Mouse (Mus musculus) liver, embryonic 15.5 days (tissue): ENCODE measurements around the gene H2-M5. TPM values are rescaled to one million over a fixed set of nuclear protein-coding genes. Genes with fewer than 3 reads are reported as not detected.
"Not testable (repeated sequence)": the region's sequence is repeated elsewhere in the genome, so short reads cannot be mapped to it uniquely, and the experiment has no call there.

ENCODE experiments used
- ATAC-seq: fragments of 200-750 bp; cut with Nextera tagmentation; 2 replicates; pipeline ENCODE4 v1.8.0; 2017; ENCODE audit warnings: moderate number of reproducible peaks, mild to moderate bottlenecking, moderate library complexity; ENCODE audit not compliant: insufficient read depth
- H3K27ac ChIP-seq: fragments of 300-500 bp; sonication (generic); replicated peaks from 2 replicates; pipeline ENCODE4 v1.5.1; 2015; ENCODE audit warnings: mild to moderate bottlenecking, inconsistent platforms
- H3K27me3 ChIP-seq: fragments of 300-500 bp; sonication (generic); 2 replicates; pipeline ENCODE4 v1.6.1; 2015; ENCODE audit warnings: mild to moderate bottlenecking, inconsistent platforms
- H3K36me3 ChIP-seq: fragments of 300-500 bp; sonication (generic); replicated peaks from 2 replicates; pipeline ENCODE4 v1.6.1; 2015; ENCODE audit warnings: moderate library complexity, mild to moderate bottlenecking, inconsistent platforms
- H3K4me1 ChIP-seq: fragments of 300-500 bp; sonication (generic); replicated peaks from 2 replicates; pipeline ENCODE4 v1.6.1; 2015; ENCODE audit warnings: inconsistent platforms
- H3K4me2 ChIP-seq: fragments of 300-500 bp; sonication (generic); 2 replicates; pipeline ENCODE4 v1.6.1; 2015; ENCODE audit warnings: moderate library complexity, mild to moderate bottlenecking, inconsistent platforms
- H3K4me3 ChIP-seq: fragments of 300-500 bp; sonication (generic); replicated peaks from 2 replicates; pipeline ENCODE4 v1.5.1; 2015; ENCODE audit warnings: mild to moderate bottlenecking, inconsistent platforms
- H3K9ac ChIP-seq: fragments of 300-500 bp; sonication (generic); 2 replicates; pipeline ENCODE4 v1.6.1; 2015; ENCODE audit warnings: moderate library complexity, mild to moderate bottlenecking, inconsistent platforms
- H3K9me3 ChIP-seq: fragments of 300-500 bp; sonication (generic); replicated peaks from 2 replicates; pipeline ENCODE4 v1.6.1; 2016; ENCODE audit warnings: inconsistent platforms
- WGBS: fragments of 180-500 bp; shearing (Covaris S2); methylation state at CpG from one replicate; pipeline ENCODE4 v1.1.7; 2015; ENCODE audit warnings: mixed read lengths; ENCODE audit not compliant: insufficient replicate concordance; 5-methylcytosine and 5-hydroxymethylcytosine counted together
- polyA plus RNA-seq: library from polyadenylated mRNA; unstranded; fragments of >200 nt; fragmentation: Nextera tagmentation; extraction: Ambion mirVana; gene quantifications from 2 replicates; pipeline ENCODE4 v1.2.1, GENCODE M21; 2015

H2-M5 gene
- not detected in 2 replicates for polyA plus RNA-seq

- ATAC-seq: no peak
- WGBS: 39% methylated on average over 5 of the region's 5 CpGs
Measured at GRCm38 (mm10) chr17:36989437-36989836, at the start of gene H2-M5. Gene H2-M5 (minus strand): TSS chr17:36989537.

GRCm38 (mm10) chr17:37029162-37029561 lies 39.8 kb upstream of the H2-M5 start:
- 60% methylated on average over 8 of the region's 8 CpGs for WGBS
- Histone ChIP-seq H3K27ac (no peak overlapping the region), H3K4me1 (peaks cover 9% of the 10 kb centered on the region; the same call in 1 of the 2 replicates), H3K27me3 (no peaks in the 10 kb centered on the region), H3K9ac (no peak overlapping the region), H3K9me3 (no peaks in the 10 kb centered on the region), H3K36me3 (no peaks in the 10 kb centered on the region), H3K4me3 (peak overlapping the region; percentile 51), H3K4me2 (peak overlapping the region; percentile 59)
- no peak for ATAC-seq

More at GRCm38 (mm10) chr17:36989437-36989836, at the start of gene H2-M5:
- Histone ChIP-seq H3K4me2 (no peak within 1 kb of the TSS; the same call in 1 of the 2 replicates), H3K27me3 (peaks cover 39% of the 10 kb centered on the region), H3K9me3 (no peaks in the 10 kb centered on the region), H3K4me3 (no peak within 1 kb of the TSS), H3K27ac (no peak within 1 kb of the TSS), H3K36me3 (no peaks in the 10 kb centered on the region), H3K9ac (no peak within 1 kb of the TSS), H3K4me1 (no peaks in the 10 kb centered on the region)

DNA sequence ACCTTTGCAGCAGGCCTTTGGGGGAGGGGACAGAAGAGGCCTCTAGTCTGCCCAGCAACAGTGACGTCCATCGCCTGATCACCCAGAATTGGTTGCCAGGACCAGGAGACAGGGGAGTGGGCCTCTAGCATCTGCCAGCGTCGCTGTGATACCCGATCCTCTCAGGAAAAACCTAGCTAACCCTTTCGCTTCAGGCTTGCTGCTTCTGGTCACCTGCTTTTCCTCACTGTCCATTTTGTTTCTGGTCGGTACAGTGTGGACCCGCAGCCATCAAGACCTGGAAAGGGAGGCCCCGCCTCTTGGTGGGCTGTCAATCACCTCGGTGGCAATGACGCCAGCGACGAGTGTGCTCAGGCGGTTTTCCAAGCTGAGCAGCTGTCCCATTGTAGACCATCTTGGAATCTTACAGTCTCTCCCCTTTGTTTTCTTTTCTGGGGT lies 39.4 kb upstream of the H2-M5 start:
- under 1% methylated on average over 14 of the region's 14 CpGs for WGBS
- Histone ChIP-seq H3K27ac (no peak overlapping the region), H3K9ac (no peak overlapping the region)

GRCm38 (mm10) chr17:37028212-37028611 lies 38.9 kb upstream of the H2-M5 start:
- Histone ChIP-seq H3K9ac (no peak overlapping the region), H3K27me3 (no peaks in the 10 kb centered on the region), H3K36me3 (no peaks in the 10 kb centered on the region), H3K4me2 (peak overlapping the region; percentile 59), H3K4me1 (peaks cover 9% of the 10 kb centered on the region; the same call in 1 of the 2 replicates), H3K9me3 (no peaks in the 10 kb centered on the region), H3K4me3 (peak overlapping the region; percentile 51; the same call in 1 of the 2 replicates), H3K27ac (no peak overlapping the region)
- 23% methylated on average over 10 of the region's 10 CpGs for WGBS
- ATAC-seq: no peak

More for the DNA sequence above, 39.4 kb upstream of the H2-M5 start:
- peak overlapping the region; percentile 59 for H3K4me2 ChIP-seq
- H3K9me3 ChIP-seq: no peaks in the 10 kb centered on the region
- peak; percentile 85 for ATAC-seq
- H3K4me3 ChIP-seq: peak overlapping the region; percentile 51
- H3K36me3 ChIP-seq: no peaks in the 10 kb centered on the region
- H3K4me1 ChIP-seq: peaks cover 9% of the 10 kb centered on the region; the same call in 1 of the 2 replicates
- H3K27me3 ChIP-seq: no peaks in the 10 kb centered on the region

DNA sequence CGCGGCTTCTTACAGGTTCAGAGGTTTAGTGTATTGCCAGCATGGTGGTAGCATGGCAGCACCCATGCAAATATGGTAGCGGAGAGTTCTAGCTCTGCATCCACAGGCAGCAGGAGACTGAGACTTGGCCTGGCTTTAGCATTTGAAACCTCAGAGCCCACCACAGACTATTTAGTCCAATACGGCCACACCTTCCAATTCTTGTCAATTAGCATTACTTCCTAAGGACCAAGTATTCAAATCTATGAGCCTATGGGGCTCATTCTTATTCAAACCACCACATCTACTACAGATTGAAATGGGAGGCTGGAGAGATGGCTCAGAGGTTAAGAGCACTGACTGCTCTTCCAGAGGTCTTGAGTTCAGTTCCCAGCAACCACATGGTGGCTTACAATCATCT lies 38.1 kb upstream of the H2-M5 start:
- H3K4me1 ChIP-seq: peaks cover 9% of the 10 kb centered on the region; the same call in 1 of the 2 replicates
- 78% methylated on average over 4 of the region's 4 CpGs for WGBS
- no peak overlapping the region for H3K4me2 ChIP-seq
- no peaks in the 10 kb centered on the region for H3K36me3 ChIP-seq
- H3K4me3 ChIP-seq: no peak overlapping the region
- H3K9me3 ChIP-seq: no peaks in the 10 kb centered on the region
- no peak overlapping the region for H3K27ac ChIP-seq
- no peak overlapping the region for H3K9ac ChIP-seq
- H3K27me3 ChIP-seq: no peaks in the 10 kb centered on the region
- no peak for ATAC-seq

DNA sequence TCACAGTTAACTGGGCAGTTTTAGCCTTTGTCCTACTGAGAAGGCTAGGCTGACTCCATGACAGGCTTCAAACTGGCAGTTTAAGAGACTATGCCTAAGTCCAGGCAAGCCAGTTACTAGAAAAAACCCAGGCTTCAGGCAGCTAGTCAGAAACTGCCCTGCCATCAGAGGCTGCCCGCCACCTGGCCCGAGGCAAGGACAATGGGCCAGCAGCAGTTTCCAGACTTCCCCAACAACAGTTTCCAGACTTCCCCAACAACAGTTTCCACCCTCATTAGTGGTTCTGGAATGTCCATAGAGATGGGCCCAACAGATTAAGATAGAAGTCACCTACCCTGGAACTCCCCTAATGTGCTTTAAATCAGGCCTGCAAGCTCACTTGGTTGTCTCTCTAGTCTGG lies 37.1 kb upstream of the H2-M5 start:
- Histone ChIP-seq H3K4me3 (no peak overlapping the region), H3K4me2 (no peak overlapping the region), H3K36me3 (no peaks in the 10 kb centered on the region), H3K27ac (no peak overlapping the region), H3K9me3 (no peaks in the 10 kb centered on the region), H3K9ac (no peak overlapping the region), H3K27me3 (no peaks in the 10 kb centered on the region), H3K4me1 (peaks cover 9% of the 10 kb centered on the region; the same call in 1 of the 2 replicates)
- 70% methylated on average over 2 of the region's 2 CpGs for WGBS
- no peak for ATAC-seq

DNA sequence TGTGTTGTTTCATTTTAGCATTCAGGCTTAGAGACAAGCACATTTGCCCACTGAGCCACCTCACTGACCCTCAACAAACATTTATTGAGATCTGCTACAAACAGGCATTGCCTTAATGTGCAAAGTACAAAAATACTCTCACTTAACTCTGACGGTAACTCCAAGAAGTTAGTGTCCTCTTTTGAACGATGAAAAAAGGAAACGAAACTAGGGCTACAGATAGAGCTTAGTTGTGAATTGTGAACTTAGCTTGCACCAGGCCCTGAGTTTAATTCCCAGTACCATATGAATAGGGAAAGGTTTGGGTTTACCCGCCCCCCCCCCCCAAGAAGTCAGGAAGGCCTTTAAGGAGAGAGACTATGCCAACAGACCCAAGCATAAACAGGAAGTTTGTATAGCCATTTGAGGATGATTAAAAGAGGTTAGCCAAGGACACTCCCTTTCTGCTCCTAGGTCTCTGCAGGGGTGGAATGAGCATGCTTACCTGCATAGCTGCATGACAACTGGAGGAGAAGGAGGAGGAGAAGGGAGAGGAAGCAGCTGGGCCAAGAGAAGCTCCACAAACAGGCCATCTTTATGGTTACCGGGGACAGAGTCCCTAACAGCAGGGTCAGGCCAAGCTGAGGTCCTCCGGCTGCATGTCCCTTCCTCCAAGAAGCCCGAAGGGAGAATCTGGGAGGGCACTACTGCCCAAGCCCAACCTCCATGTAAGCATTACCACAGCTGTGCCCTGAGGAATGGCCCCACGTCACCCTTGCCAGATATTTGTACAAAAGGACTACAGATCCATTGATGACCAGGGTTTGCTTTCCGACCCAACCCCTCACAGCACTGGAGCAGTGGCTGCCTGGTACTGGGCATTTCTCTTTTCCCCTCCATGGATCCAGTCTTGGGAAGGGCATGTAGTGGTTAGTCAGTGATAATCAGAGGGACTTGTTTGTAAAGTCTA lies 33.6 kb upstream of the H2-M5 start, which contains the start of gene Mog:
Gene Mog (minus strand): TSS at position 771 of the 949 bp plus-strand sequence.
- no peak within 1 kb of the TSS for H3K4me2 ChIP-seq
- no peak within 1 kb of the TSS for H3K27ac ChIP-seq
- H3K4me3 ChIP-seq: no peak within 1 kb of the TSS
- H3K36me3 ChIP-seq: no peaks in the 10 kb centered on the region
- 42% methylated on average over 9 of the region's 9 CpGs for whole genome bisulfite sequencing
- no peaks in the 10 kb centered on the region for H3K4me1 ChIP-seq
- H3K9ac ChIP-seq: no peak within 1 kb of the TSS
- H3K9me3 ChIP-seq: no peaks in the 10 kb centered on the region
- no peak for ATAC-seq
- no peaks in the 10 kb centered on the region for H3K27me3 ChIP-seq

DNA sequence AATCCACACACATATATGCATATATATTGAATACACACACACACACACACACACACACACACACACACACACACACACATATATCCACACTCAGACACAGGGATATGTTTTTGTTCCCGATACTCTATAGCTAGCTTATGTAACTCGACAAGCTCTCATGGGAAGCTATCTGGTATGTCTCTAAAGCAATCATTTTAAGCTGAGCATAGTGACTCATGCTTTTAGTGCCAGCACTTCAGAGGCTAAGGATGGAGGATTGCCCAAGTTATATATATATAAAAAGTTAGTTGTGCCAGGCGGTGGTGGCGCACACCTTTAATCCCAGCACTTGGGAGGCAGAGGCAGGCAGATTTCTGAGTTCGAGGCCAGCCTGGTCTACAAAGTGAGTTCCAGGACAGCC lies 29.9 kb upstream of the H2-M5 start:
- H3K4me2 ChIP-seq, H3K4me3 ChIP-seq, H3K9me3 ChIP-seq, H3K9ac ChIP-seq, H3K27me3 ChIP-seq, H3K36me3 ChIP-seq, ATAC-seq, H3K4me1 ChIP-seq, H3K27ac ChIP-seq: not testable (repeated sequence)
- WGBS: 68% methylated on average over 5 of the region's 5 CpGs

GRCm38 (mm10) chr17:37018328-37018727 lies 29.0 kb upstream of the H2-M5 start:
- Histone ChIP-seq H3K27ac (no peak overlapping the region), H3K27me3 (no peaks in the 10 kb centered on the region), H3K4me2 (no peak overlapping the region), H3K4me1 (no peaks in the 10 kb centered on the region), H3K4me3 (no peak overlapping the region), H3K9ac (no peak overlapping the region), H3K36me3 (no peaks in the 10 kb centered on the region), H3K9me3 (no peaks in the 10 kb centered on the region)
- 72% methylated on average over 3 of the region's 3 CpGs for WGBS
- no peak for ATAC-seq

GRCm38 (mm10) chr17:37016333-37016732 lies 27.0 kb upstream of the H2-M5 start:
- Histone ChIP-seq H3K36me3 (no peaks in the 10 kb centered on the region), H3K9me3 (no peaks in the 10 kb centered on the region), H3K4me2 (no peak overlapping the region), H3K27me3 (no peaks in the 10 kb centered on the region), H3K4me1 (no peaks in the 10 kb centered on the region), H3K9ac (no peak overlapping the region), H3K27ac (no peak overlapping the region), H3K4me3 (no peak overlapping the region)
- no peak for ATAC-seq

- H3K9me3 ChIP-seq: no peaks in the 10 kb centered on the region
- H3K27me3 ChIP-seq: no peaks in the 10 kb centered on the region
- WGBS: 47% methylated on average over 5 of the region's 5 CpGs
- no peak overlapping the region for H3K27ac ChIP-seq
- H3K4me1 ChIP-seq: no peaks in the 10 kb centered on the region
- no peak overlapping the region for H3K9ac ChIP-seq
- H3K4me3 ChIP-seq: no peak overlapping the region
- no peak for ATAC-seq
- H3K36me3 ChIP-seq: no peaks in the 10 kb centered on the region
- no peak overlapping the region for H3K4me2 ChIP-seq
Measured at GRCm38 (mm10) chr17:37012141-37012540, 22.8 kb upstream of the H2-M5 start.
